Mouse (Mus musculus) left cerebral cortex, adult 11 months (tissue): Measurements from ENCODE around the gene Map3k4.
"Not testable (repeated sequence)": the region's sequence is repeated elsewhere in the genome, so short reads cannot be mapped to it uniquely, and the experiment has no call there.

ENCODE experiments used
- DNase-seq: peaks from one replicate; pipeline ENCODE4 v3.0.0; 2022; ENCODE audit warnings: low spot score

The Map3k4 gene

GRCm38 (mm10) chr17:12268538-12268937, 50.1 kb downstream of the Map3k4 start:
- DNase-seq = no peak

DNA sequence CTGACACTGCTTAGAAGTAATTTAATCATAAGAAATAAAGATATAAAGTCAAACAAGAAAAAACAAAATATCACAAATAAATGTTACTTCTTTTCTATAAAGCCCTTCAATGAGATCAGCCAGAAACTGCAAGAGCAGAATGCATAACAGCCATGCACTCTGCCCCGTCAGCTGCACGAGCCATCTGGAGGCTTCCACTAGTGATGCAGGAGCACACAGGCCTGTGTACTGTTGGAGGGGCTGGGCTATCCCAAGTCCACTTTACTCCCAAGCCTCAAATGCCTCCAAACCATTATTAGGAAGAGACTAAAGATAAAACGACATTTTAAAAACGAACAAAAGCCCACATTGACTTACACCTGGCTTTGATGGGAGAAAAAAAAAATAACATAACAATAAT, 50.5 kb downstream of the Map3k4 start:
- no peak for DNase-seq

GRCm38 (mm10) chr17:12265969-12266925, 52.3 kb downstream of the Map3k4 start:
- peak; percentile 51 for DNase-seq

GRCm38 (mm10) chr17:12264293-12264692, 54.3 kb downstream of the Map3k4 start:
- no peak for DNase-seq

DNA sequence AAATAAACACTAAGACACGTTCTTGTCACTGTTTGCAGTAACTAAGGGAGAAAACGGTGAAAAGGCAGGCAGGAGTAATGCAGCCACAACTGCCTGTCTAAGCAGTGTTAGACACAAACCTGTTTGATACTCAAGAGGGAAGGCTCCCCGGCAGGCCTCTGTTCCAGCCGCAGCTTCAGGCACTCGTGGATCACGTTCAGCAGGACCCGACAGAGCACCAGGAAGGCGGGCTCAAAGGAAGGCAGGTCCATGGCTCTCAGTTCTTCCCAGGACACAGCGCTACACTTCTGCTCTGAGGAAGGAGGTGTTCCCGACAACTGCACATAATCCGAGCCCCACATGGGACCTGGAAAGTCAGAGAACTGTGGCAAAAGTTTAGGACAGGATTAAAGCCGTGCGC, 54.8 kb downstream of the Map3k4 start:
- DNase-seq = no peak

- no peak for DNase-seq
Measured at GRCm38 (mm10) chr17:12262851-12263250, 55.7 kb downstream of the Map3k4 start.

GRCm38 (mm10) chr17:12261887-12262286, 56.7 kb downstream of the Map3k4 start:
- DNase-seq = no peak

- DNase-seq = no peak
Measured at GRCm38 (mm10) chr17:12261376-12261775, 57.2 kb downstream of the Map3k4 start.

DNA sequence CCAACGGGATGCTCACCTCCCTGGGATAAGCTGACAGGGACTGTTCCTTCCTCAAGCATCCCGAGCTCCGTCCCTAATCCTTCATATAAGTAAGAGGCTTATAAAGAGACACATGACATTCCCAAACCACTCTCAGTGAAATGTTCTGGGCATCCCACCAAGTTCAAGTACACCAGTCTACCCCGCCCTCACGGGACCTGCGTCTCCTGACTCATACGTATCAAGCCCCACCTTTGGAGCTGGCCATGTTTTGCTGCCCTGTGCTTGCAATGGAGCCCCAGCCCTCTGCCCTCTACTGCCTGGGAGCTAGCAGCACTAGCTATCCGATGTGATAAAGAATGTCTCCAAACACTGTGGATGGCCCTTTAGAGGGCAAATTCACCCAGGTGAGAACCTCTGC, 58.6 kb downstream of the Map3k4 start:
- DNase-seq = no peak

GRCm38 (mm10) chr17:12258517-12258916, 60.1 kb downstream of the Map3k4 start:
- DNase-seq = no peak

- no peak for DNase-seq
Measured at GRCm38 (mm10) chr17:12256142-12256541, 62.5 kb downstream of the Map3k4 start.

GRCm38 (mm10) chr17:12250581-12250980, 68.0 kb downstream of the Map3k4 start:
- no peak for DNase-seq

DNA sequence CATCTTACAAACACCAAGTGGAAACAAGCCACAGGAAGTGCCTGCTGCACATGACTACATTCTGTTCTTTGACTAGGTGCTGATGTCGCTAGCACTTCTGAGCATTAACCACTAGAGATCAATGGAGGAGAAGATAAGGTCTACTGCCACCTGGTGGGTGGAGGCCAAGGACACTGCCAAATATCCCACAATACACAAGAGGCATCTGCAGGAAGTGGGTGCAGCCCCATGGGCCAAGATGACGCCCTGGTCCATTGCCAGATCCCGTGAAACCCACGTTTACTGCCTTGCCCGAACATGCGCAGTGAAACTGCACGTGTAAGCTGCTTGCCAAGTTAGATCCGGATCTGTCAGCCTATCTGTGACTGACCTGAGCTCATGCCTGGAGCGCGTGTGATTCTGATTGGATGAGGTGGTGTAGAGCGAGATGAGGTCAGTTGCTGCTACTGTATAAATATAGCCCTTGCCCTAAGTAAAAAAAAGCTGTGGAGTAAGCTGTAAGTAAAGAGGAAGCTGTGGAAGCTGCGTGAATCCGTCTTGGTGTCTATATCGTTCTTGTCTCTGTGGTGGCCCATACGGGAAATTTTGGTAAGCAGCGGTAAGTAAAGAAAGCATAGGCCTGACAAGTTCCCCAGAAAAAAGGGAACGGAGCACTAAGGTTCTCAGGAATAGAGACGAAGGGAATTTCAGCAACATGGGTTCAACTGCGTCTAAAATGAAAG, 68.7 kb downstream of the Map3k4 start:
- DNase-seq = no peak

- no peak for DNase-seq
Measured at GRCm38 (mm10) chr17:12240701-12241100, 77.9 kb downstream of the Map3k4 start.

GRCm38 (mm10) chr17:12232724-12233123, 85.9 kb downstream of the Map3k4 start:
- no peak for DNase-seq

DNA sequence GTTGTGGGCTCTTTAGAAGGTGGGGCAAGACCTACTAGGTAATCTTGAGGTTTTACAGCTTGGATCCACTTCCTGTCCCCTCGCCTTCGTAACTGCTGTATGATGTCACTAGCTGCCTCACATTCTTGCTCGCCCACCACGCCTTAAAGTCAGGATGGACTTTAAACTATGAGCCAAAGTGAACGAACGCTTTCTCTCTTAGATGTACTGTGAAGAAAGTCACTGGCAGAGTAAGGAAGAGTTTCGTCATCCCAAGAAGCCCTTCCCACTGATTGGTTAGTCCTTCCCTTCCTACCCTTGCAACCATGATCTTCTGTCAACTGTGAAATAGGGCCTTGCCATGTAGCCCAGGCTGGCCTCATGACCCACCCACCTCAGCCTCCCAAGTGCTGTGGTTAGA, 87.5 kb downstream of the Map3k4 start:
- no peak for DNase-seq

GRCm38 (mm10) chr17:12230167-12230566, 88.4 kb downstream of the Map3k4 start:
- no peak for DNase-seq

- no peak for DNase-seq
Measured at GRCm38 (mm10) chr17:12229756-12230155, 88.8 kb downstream of the Map3k4 start.

- DNase-seq = no peak
Measured at GRCm38 (mm10) chr17:12228471-12228870, 90.1 kb downstream of the Map3k4 start.

DNA sequence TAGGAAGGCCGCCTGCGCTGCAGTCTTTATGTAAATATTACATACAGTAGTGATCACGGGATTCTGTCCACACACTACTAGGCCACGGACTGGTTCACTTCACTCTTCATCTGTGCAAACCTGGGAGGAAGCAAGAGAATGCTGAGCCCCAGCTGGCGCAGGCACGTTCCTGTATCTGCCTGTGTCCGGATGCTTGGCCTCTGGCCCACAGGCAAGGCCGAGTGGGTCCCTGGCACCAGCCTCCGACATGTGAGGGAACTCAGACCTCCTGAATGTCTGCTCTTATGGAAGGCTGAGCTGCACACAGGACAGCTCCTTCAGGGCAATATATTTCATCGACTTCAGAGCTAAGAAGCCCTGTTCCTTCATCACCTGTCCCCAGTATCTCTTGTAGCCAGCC, 90.6 kb downstream of the Map3k4 start:
- no peak for DNase-seq

DNA sequence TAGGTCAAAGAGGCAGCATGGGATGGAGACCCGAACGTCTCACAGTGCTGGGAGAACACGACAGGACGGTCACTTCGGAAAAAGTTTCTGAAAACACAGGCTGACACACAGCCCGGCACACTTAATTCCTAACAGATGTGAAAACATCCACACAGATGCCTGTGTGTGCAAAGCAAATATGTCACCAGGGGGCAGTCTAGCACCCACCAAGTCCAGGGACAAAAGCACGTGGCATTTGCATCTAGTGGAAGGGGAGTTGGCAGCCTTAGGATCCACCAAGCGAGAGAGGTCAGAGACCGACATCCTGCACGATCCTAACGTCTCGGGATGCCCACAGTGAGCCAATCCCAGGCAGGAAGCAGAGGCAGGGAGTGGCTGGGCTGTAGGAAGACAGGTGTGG, 92.0 kb downstream of the Map3k4 start:
- no peak for DNase-seq

DNA sequence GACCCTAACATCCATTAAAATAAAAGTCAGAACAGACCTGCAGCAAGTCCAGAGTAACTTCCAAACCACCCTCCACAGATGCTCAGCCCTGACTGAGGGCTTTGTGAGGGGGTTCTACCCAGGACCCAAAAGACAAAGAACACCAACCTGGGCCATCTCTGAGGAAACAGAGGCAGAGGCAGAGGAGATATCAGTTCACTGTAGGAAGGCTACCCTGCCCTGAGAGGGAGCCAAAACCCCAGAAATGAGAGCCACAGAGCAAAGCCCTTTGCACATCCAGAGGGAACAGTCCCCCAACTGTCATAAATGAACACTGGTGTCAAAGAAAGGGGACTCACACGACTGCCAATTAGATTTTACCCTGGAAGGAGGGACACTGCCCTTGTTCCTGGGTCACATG, 93.4 kb downstream of the Map3k4 start:
- no peak for DNase-seq

GRCm38 (mm10) chr17:12224551-12224950, 94.0 kb downstream of the Map3k4 start:
- DNase-seq = not testable (repeated sequence)
